Mouse (Mus musculus) layer of hippocampus, adult 9-10 months (tissue): Measurements from ENCODE around the gene Ngfr.

ENCODE experiments used
- DNase-seq: peaks from one replicate; pipeline ENCODE4 v3.0.0; 2022; ENCODE audit warnings: low spot score

Ngfr gene

DNA sequence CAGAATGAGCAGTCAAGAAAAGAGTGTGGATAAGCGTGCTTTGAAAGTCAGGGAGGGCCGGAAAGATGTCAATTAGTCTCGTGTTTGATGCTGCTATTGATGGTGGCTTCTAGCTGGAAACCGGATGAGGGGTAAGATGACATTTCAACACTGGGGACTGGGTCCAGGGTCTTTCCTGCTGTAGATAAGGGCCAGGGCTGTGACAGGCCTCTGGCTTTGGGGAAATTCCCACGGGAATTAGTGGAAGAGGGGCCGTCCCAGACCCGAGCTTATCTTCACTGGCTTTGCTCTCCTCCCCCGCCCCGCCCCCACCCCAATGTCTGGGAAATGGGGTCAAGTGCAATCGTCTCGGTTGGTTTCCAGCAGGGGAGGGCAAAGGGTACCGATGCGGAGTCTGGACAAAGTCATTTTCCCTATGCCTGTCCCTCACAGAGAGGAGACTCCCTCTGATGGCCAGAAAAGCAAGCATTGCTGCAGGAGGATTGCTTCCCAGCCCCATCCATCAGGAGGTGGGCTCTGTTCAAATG, 7.2 kb upstream of the Ngfr start:
- DNase-seq = no peak

- DNase-seq = no peak
Measured at GRCm38 (mm10) chr11:95593501-95593900, 6.0 kb upstream of the Ngfr start.

GRCm38 (mm10) chr11:95592691-95593090, 5.2 kb upstream of the Ngfr start:
- DNase-seq = no peak

DNA sequence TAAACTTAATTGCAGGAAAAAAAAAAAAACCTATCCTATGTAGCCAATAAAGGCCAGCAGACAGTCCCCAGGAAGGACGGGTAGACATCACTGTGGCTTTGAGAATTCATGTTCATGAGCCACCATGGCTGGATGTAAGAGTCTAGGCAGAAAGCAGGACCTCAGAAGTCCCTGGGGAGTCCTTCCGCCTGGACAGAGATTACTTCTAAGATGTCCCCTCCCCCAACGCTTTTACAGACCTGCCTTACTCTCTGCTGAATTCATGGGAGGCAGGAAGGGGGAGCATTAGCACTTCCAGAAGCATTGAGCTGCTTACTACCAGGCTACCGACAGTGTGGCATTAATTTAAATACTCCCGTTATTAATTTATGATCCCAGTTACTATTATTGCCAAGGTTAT, 1.7 kb upstream of the Ngfr start:
- DNase-seq = no peak

DNA sequence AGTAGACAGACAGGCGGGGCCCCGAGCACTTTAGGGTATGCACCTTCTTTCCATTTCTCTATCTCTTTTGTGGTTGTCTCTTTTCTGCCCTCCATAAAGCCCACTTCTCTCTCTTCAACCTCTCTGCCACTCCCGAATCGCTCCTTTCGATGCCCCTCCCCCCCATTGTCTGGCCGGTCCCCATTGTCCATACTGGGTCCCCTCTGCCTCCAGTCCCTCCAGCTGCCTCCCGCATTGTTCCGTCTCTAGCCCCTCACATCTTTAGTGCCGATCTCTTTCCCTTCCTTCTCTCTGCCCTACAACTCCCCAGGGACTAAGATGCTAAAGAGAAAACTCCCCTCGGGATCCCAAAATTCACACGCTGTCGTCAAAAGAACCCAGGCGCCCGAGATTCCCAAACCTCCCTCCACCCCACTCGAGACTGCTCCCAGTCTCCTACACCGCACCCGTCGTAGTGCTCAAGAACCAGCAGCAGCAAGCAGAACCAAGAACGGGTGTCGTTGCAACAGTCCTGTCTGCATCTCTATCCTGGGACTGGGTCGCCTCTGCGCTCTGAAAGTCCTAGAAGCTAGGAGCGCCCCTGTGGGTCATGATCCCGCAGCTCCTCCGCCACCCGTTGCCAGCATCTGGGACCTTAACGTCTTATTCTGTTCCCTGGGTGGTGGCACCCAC, 648 bp downstream of the Ngfr start:
- no peak for DNase-seq

- DNase-seq = peak; percentile 51
Measured at GRCm38 (mm10) chr11:95586184-95586583, 1.4 kb downstream of the Ngfr start.

GRCm38 (mm10) chr11:95585684-95586083, 1.9 kb downstream of the Ngfr start:
- no peak for DNase-seq

- DNase-seq = no peak
Measured at GRCm38 (mm10) chr11:95585281-95585680, 2.3 kb downstream of the Ngfr start.

- DNase-seq = no peak
Measured at GRCm38 (mm10) chr11:95584651-95585050, 2.9 kb downstream of the Ngfr start.

DNA sequence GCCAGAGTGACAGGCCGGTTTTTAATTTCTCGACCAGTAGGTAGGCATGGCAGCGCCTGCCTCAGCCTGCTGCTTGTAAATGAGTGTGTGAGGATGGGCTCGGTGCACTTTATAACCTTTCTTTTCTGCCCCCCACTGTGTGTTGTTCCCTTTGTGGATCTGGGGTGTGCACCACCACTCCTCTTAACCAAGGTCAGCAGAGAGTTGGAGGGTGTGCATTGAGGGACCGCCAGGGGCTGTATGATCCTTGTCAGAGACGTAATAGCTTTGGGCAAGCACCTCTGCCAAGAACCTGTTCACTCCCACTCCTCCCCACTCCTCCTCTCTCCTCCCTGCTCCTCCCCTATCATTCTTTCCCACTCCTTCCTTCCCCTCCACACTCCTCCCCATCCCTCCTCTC, 4.1 kb downstream of the Ngfr start:
- no peak for DNase-seq

DNA sequence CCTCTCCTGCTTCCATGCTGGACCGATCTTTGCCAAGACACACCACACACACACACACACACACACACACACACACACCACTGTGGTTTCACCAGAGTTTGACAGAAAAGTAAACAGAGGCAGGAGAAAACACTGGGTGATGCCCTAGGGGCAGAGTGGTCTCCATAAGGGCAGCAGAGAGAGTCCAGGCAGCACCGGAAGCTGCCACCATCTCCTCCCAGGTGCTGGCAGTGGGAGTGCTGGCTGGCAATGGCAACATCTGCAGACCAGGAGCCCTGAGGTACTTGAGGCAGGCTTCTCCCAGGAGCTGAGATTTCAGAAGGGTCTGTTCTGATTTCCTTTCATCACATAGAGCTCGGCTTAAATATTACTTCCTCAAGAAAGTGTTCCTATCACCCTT, 5.3 kb downstream of the Ngfr start:
- no peak for DNase-seq

GRCm38 (mm10) chr11:95579455-95579854, 8.1 kb downstream of the Ngfr start:
- no peak for DNase-seq

DNA sequence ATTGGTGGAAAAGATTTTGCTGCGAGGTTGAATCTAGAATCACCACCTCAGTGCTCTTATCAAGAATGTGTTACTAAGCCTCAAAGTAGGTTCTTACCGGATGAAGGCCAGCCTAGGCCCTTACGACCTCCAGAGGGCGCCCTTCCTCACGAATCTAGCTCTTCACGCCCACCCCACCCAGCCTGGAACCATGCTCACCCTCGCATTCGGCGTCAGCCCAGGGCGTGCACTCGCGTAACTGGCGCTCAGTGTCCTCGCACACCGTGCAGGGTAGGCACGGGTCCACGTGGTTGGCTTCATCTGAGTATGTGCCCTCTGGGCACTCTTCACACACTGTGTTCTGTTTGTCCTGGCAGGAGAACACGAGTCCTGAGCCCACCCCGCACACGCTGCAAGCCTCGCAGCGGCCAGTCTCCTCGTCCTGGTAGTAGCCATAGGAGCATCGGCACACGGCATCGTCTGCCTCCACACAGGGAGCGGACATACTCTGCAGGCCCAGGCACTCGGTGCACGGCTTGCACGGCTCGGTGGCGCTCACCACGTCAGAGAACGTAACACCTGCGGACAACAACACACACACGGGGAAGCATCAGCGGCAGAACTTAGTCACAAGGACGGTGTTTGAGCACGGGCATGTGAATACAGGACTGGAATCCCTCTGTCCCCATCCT, 9.6 kb downstream of the Ngfr start:
- DNase-seq = no peak

DNA sequence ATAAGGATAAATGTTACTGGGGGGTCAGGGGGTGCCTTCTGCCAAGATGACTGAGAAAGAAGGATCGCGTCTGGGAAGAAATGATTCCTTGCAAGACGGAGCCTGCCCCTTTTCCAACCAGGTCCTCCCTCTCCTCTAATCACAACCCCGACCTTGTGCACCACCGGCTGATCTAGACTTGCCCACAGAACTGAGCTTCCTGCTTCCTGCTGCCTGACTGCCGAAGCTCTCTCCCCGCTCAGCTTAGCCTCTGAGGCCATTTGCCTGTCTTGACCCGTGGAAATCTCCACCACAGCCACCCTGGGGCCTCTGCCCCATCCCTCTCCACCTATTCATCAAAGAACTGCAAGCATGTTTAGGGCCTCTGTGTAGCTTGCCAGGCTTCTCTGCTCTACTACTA, 11.2 kb downstream of the Ngfr start:
- DNase-seq = no peak

GRCm38 (mm10) chr11:95575791-95576190, 11.7 kb downstream of the Ngfr start:
- no peak for DNase-seq

DNA sequence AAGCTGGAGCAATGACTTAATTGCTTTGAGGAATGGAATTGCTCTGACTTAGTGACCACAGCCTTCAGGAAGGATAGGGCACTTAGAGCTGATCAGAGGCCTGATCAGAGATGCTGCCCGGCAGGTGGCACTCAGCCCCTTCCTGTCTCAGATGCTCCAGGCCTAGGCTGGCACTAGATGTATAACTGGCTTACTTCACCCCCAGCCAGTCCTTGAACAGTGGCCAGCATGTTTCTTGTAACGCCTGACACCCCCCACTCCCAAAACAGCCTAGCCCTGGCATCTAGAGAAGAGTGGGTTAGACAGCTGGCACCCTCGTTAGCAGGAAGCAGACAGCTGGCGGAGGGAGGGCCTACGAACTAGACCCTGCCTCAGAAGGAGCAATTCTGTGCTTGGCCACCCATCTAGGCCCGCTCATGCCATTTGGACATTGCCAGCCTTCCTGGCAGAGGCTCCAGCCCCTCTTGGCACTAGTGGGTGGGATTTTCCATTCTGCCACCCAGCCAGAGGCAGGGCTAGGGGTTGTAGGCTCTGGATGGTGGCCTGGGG, 12.7 kb downstream of the Ngfr start:
- no peak for DNase-seq

- no peak for DNase-seq
Measured at GRCm38 (mm10) chr11:95572227-95572626, 15.3 kb downstream of the Ngfr start.

- no peak for DNase-seq
Measured at GRCm38 (mm10) chr11:95571755-95572154, 15.8 kb downstream of the Ngfr start.

DNA sequence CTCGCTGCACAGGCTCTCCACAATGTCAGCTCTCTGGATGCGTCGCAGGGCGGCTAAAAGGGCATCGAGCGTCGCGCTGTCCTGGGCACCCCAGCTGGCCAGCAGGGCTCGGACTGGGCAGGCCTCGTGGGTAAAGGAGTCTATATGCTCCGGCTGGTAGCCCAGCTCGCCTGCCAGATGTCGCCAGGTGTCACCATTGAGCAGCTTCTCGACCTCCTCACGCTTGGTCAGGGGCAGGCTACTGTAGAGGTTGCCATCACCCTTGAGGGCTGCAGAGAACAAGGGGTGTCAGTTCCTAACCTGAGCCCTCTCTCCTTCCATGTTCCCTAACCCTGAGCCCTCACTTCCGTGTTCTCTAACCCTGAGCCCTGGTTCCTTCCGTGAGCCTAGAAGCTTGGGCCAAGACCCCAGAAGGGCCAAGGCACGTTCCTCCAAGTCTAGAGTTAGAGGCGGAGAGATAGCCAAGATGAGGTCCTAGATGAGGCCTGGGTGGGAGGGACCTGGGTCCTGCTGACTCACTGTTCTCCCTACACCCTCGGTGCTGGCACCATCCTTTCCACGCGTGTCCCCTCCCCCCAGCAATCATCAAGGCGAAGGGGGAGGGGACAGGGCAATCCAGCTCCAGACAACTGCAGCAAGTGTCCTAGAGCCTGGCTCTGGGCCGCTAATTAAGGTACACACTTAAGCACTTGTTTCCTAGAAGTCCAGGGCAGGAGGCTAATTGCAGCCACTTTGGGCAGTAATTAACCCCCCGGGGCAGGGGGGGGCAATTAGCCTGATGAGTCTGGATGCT, 16.5 kb downstream of the Ngfr start:
- no peak for DNase-seq

DNA sequence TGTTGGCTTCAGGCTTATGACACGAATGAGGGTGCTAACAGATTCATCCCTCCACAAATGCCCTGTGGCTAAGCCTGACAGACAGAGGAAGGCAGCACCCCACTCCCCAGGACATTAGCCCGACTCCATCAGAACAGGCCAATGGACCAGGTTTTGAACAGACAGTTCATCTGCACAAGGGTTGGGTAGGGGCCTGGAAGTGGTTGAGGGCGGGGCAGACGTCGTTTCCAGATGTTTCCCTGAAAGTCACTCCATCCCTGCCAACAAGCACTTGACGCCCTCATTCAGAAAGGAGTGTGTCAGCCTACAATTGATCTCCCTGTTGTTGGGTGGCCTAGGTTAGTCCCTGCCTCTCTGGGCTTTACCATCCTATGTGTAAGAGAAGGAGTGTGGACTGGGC, 17.6 kb downstream of the Ngfr start:
- DNase-seq = no peak

- no peak for DNase-seq
Measured at GRCm38 (mm10) chr11:95567936-95568715, 19.4 kb downstream of the Ngfr start.

DNA sequence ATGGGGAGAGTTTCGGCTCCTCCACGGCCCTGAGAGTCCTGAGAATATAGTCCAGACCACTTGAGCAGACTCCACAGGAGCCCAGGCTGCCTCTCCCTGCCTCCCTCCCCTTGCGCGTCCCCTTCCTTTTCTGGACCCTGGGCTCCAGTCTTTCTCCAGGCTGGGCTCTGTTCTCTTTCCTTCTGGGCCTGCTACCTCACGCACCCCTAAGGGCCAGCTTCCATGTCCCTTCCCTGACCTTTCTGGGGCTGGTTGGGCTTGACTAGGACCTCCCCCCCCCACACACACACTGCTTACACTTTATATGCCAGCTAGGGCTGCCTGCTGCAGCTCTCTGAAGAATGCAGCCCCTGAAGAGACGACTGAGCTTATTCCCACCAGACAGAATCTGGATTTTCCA, 20.2 kb downstream of the Ngfr start:
- DNase-seq = no peak
